19 mouse cellular contexts compared by ENCODE assay signal in the genomic region with DNA sequence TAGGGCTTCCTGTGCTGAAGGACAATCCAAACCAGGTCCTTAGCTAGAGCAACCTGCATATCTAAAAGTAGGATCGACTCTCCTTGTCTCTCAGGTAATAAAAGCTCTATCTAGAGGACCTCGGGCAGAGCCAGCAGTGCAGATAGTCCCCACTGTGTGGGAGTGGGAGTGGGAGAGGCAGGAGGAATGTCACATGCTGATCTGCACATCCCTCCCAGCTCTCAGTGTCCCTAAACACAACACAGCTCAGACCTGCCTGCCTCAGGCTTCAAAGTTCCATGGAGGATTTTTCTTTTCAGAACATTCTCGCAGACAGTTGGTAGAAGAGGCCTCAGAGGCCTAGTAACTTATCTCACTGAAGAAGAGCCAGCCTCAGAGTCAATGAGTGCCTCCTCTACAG.
"Had no signal": no experiment of that assay in that cellular context is flagged by ENCODE, and none has a peak within 500 bp of the region (broad histone marks: within the 10 kb centered on the region; RNA-seq: fewer than 3 reads in every experiment).

No protein-coding gene starts in this region.

- H3K36me3 ChIP-seq: intestine, embryonic 15.5 days; limb, embryonic 13.5 days; liver, embryonic 13.5 days; midbrain, embryonic 13.5 days; neural tube, embryonic 13.5 days; stomach, embryonic 15.5 days had no signal

- H3K27ac ChIP-seq: intestine, embryonic 15.5 days; kidney, postnatal 0 days; limb, embryonic 13.5 days; liver, embryonic 13.5 days; macrophage; midbrain, embryonic 13.5 days; neural tube, embryonic 13.5 days had no signal

- H3K4me3 ChIP-seq: intestine, embryonic 15.5 days; limb, embryonic 13.5 days; liver, embryonic 13.5 days; midbrain, embryonic 13.5 days; myocyte; neural tube, embryonic 13.5 days; stomach, embryonic 15.5 days had no signal

- DNase-seq: kidney, adult 11 months; kidney, postnatal 36 days; left cerebral cortex, postnatal 4 days; liver, embryonic 13.5 days; lung, embryonic 14.5 days; retina, postnatal 1 day; right cerebral cortex, postnatal 25 days; spleen, adult 18-20 months; thymus, adult 18-20 months; thymus, postnatal 14 days; thymus, postnatal 4 days had no signal

- H3K27me3 ChIP-seq: intestine, embryonic 15.5 days; limb, embryonic 13.5 days; liver, embryonic 13.5 days; midbrain, embryonic 13.5 days; neural tube, embryonic 13.5 days; stomach, embryonic 15.5 days had no signal

- H3K4me1 ChIP-seq: liver, embryonic 13.5 days; midbrain, embryonic 13.5 days; neural tube, embryonic 13.5 days had no signal
